Mouse (Mus musculus) MEL (cell line): ENCODE measurements at regions not wholly inside any gene's neighbourhood (a gene's known extent, or its start where the extent isn't known, plus 50 kb on each side); places are given as distances from the start of the nearest gene placed in this dataset.

Experiments used
- DNase-seq: peaks from one replicate; pipeline ENCODE4 v3.0.0; 2011; ENCODE audit warnings: low read depth, low spot score
- H3K27ac ChIP-seq: 2 replicates; pipeline ENCODE4 v1.5.1; 2012; ENCODE audit warnings: low read depth, mild to moderate bottlenecking, control low read depth, low read length, moderate library complexity; ENCODE audit not compliant: control insufficient read depth
- H3K27me3 ChIP-seq, 2 experiments: fragments of 150-350 bp in 1 of 2; sonication (generic) in 1 of 2; 2 replicates each; pipeline ENCODE4 v1.6.1; 2012; ENCODE audit warnings: low read length in 2 of 2, mild to moderate bottlenecking in 2 of 2, improper control_type of control experiment in 1 of 2, moderate library complexity in 1 of 2; ENCODE audit not compliant: insufficient read depth in 2 of 2, control insufficient read depth in 1 of 2
- H3K36me3 ChIP-seq, 2 experiments: 2 replicates each; pipeline ENCODE4 v1.6.1; 2012 to 2014; ENCODE audit warnings: low read length in 2 of 2, improper control_type of control experiment in 1 of 2, inconsistent platforms in 1 of 2, mild to moderate bottlenecking in 1 of 2; ENCODE audit not compliant: insufficient read depth in 2 of 2, control insufficient read depth in 1 of 2
- H3K4me1 ChIP-seq, 2 experiments: fragments of 150-350 bp in 1 of 2; sonication (generic) in 1 of 2; 2 replicates each; pipeline ENCODE4 v1.6.1; 2012; ENCODE audit warnings: low read length in 2 of 2, improper control_type of control experiment in 1 of 2, mild to moderate bottlenecking in 1 of 2; ENCODE audit not compliant: insufficient read depth in 2 of 2, control insufficient read depth in 1 of 2
- H3K4me3 ChIP-seq, 2 experiments: fragments of 150-350 bp in 1 of 2; sonication (generic) in 1 of 2; 2 replicates each; pipeline ENCODE4 v1.5.1; 2012; ENCODE audit warnings: low read depth in 2 of 2, low read length in 2 of 2, mild to moderate bottlenecking in 2 of 2, moderate library complexity in 2 of 2, control low read depth in 1 of 2, improper control_type of control experiment in 1 of 2; ENCODE audit not compliant: control insufficient read depth in 1 of 2, insufficient read depth in 1 of 2
- H3K79me2 ChIP-seq: 2 replicates; pipeline ENCODE4 v1.6.1; 2012; ENCODE audit warnings: mild to moderate bottlenecking, low read length, moderate library complexity; ENCODE audit not compliant: control insufficient read depth, poor library complexity, insufficient read depth
- H3K9ac ChIP-seq: 2 replicates; pipeline ENCODE4 v1.6.1; 2012; ENCODE audit warnings: low read depth, mild to moderate bottlenecking, control low read depth, low read length, moderate library complexity; ENCODE audit not compliant: control insufficient read depth, poor library complexity, severe bottlenecking
- H3K9me3 ChIP-seq: fragments of 150-350 bp; sonication (generic); replicated peaks from 2 replicates; pipeline ENCODE4 v1.6.1; 2012; ENCODE audit warnings: mild to moderate bottlenecking, low read length, improper control_type of control experiment, moderate library complexity; ENCODE audit not compliant: insufficient read depth
- CHD1 ChIP-seq: IDR thresholded peaks from 2 replicates; pipeline ENCODE4 v1.6.1; 2012; ENCODE audit warnings: low read depth, mild to moderate bottlenecking, inconsistent platforms, low read length, improper control_type of control experiment
- CTCF ChIP-seq, 3 experiments: IDR thresholded peaks in 2 of 3; conservative IDR thresholded peaks in 1 of 3; 2 replicates each; pipeline ENCODE4 v1.5.1; 2011 to 2012; ENCODE audit warnings: low read length in 3 of 3, low read depth in 2 of 3, mild to moderate bottlenecking in 2 of 3, improper control_type of control experiment in 1 of 3, inconsistent platforms in 1 of 3, mixed read lengths in 1 of 3, moderate library complexity in 1 of 3; ENCODE audit not compliant: control insufficient read depth in 1 of 3, insufficient read depth in 1 of 3, poor library complexity in 1 of 3, severe bottlenecking in 1 of 3
- E2F4 ChIP-seq: IDR thresholded peaks from 2 replicates; pipeline ENCODE4 v1.6.1; 2011; ENCODE audit warnings: low read depth, low read length, improper control_type of control experiment, borderline replicate concordance
- EP300 ChIP-seq, 2 experiments: IDR thresholded peaks; 2 replicates each; pipeline ENCODE4 v1.6.1; 2011; ENCODE audit warnings: improper control_type of control experiment in 2 of 2, low read length in 2 of 2, low read depth in 1 of 2, mild to moderate bottlenecking in 1 of 2
- ETS1 ChIP-seq: IDR thresholded peaks from 2 replicates; pipeline ENCODE4 v1.6.1; 2012; ENCODE audit warnings: low read depth, mild to moderate bottlenecking, inconsistent platforms, low read length, improper control_type of control experiment, moderate library complexity
- GATA1 ChIP-seq: IDR thresholded peaks from 2 replicates; pipeline ENCODE4 v1.6.1; 2011; ENCODE audit warnings: low read depth, low read length, improper control_type of control experiment
- HCFC1 ChIP-seq: IDR thresholded peaks from 2 replicates; pipeline ENCODE4 v1.6.1; 2012; ENCODE audit warnings: low read depth, mild to moderate bottlenecking, inconsistent platforms, low read length, improper control_type of control experiment, moderate library complexity
- JUND ChIP-seq: IDR thresholded peaks from 2 replicates; pipeline ENCODE4 v1.6.1; 2011; ENCODE audit warnings: low read depth, mild to moderate bottlenecking, improper control_type of control experiment, low read length
- KAT2A ChIP-seq: conservative IDR thresholded peaks from 2 replicates; pipeline ENCODE4 v1.6.1; 2012; ENCODE audit warnings: low read depth, low read length, improper control_type of control experiment, inconsistent platforms
- MAX ChIP-seq: IDR thresholded peaks from 2 replicates; pipeline ENCODE4 v1.6.1; 2011; ENCODE audit warnings: low read length, improper control_type of control experiment
- MAZ ChIP-seq: IDR thresholded peaks from 2 replicates; pipeline ENCODE4 v1.6.1; 2012; ENCODE audit warnings: low read depth, mild to moderate bottlenecking, inconsistent platforms, low read length, improper control_type of control experiment
- MEF2A ChIP-seq: IDR thresholded peaks from 2 replicates; pipeline ENCODE4 v1.6.1; 2014; ENCODE audit warnings: low read depth, mild to moderate bottlenecking, inconsistent platforms, low read length, improper control_type of control experiment; ENCODE audit not compliant: poor library complexity, insufficient replicate concordance, severe bottlenecking; ENCODE audit errors: extremely low read depth
- NELFE ChIP-seq: IDR thresholded peaks from 2 replicates; pipeline ENCODE4 v1.6.1; 2011; ENCODE audit warnings: low read depth, low read length, improper control_type of control experiment
- NRF1 ChIP-seq: IDR thresholded peaks from 2 replicates; pipeline ENCODE4 v1.6.1; 2014; ENCODE audit warnings: low read depth, mild to moderate bottlenecking, inconsistent platforms, low read length, improper control_type of control experiment, moderate library complexity; ENCODE audit not compliant: poor library complexity, insufficient read depth, severe bottlenecking
- POLR2AphosphoS2 ChIP-seq: IDR thresholded peaks from 2 replicates; pipeline ENCODE4 v1.6.1; 2011; ENCODE audit warnings: low read length, improper control_type of control experiment
- POLR2AphosphoS5 ChIP-seq: IDR thresholded peaks from 2 replicates; pipeline ENCODE4 v1.6.1; 2012; ENCODE audit warnings: low read depth, borderline replicate concordance, mild to moderate bottlenecking, inconsistent platforms, low read length, moderate library complexity, mixed read lengths
- RCOR1 ChIP-seq: IDR thresholded peaks from 2 replicates; pipeline ENCODE4 v1.6.1; 2012; ENCODE audit warnings: low read depth, mild to moderate bottlenecking, inconsistent platforms, low read length, improper control_type of control experiment
- SIN3A ChIP-seq: IDR thresholded peaks from 2 replicates; pipeline ENCODE4 v1.6.1; 2012; ENCODE audit warnings: low read length, improper control_type of control experiment, inconsistent platforms
- TBP ChIP-seq: IDR thresholded peaks from 2 replicates; pipeline ENCODE4 v1.8.0; 2011; ENCODE audit warnings: low read depth, low read length, improper control_type of control experiment
- TCF12 ChIP-seq: IDR thresholded peaks from 2 replicates; pipeline ENCODE4 v1.6.1; 2014; ENCODE audit warnings: low read depth, mild to moderate bottlenecking, inconsistent platforms, low read length, improper control_type of control experiment, moderate library complexity
- UBTF ChIP-seq: IDR thresholded peaks from 2 replicates; pipeline ENCODE4 v1.6.1; 2012; ENCODE audit warnings: low read depth, mild to moderate bottlenecking, inconsistent platforms, low read length, improper control_type of control experiment, moderate library complexity, borderline replicate concordance; ENCODE audit not compliant: insufficient read depth
- USF1 ChIP-seq: IDR thresholded peaks from 2 replicates; pipeline ENCODE4 v1.6.1; 2014; ENCODE audit warnings: low read depth, mild to moderate bottlenecking, inconsistent platforms, low read length, improper control_type of control experiment, moderate library complexity
- ZC3H11A ChIP-seq: IDR thresholded peaks from 2 replicates; pipeline ENCODE4 v1.6.1; 2012; ENCODE audit warnings: low read depth, mild to moderate bottlenecking, inconsistent platforms, low read length, improper control_type of control experiment
- ZMIZ1 ChIP-seq: IDR thresholded peaks from 2 replicates; pipeline ENCODE4 v1.6.1; 2012; ENCODE audit warnings: low read depth, mild to moderate bottlenecking, inconsistent platforms, low read length, improper control_type of control experiment, moderate library complexity
- ZNF384 ChIP-seq: IDR thresholded peaks from 2 replicates; pipeline ENCODE4 v1.6.1; 2012; ENCODE audit warnings: low read depth, mild to moderate bottlenecking, inconsistent platforms, low read length, improper control_type of control experiment

DNA sequence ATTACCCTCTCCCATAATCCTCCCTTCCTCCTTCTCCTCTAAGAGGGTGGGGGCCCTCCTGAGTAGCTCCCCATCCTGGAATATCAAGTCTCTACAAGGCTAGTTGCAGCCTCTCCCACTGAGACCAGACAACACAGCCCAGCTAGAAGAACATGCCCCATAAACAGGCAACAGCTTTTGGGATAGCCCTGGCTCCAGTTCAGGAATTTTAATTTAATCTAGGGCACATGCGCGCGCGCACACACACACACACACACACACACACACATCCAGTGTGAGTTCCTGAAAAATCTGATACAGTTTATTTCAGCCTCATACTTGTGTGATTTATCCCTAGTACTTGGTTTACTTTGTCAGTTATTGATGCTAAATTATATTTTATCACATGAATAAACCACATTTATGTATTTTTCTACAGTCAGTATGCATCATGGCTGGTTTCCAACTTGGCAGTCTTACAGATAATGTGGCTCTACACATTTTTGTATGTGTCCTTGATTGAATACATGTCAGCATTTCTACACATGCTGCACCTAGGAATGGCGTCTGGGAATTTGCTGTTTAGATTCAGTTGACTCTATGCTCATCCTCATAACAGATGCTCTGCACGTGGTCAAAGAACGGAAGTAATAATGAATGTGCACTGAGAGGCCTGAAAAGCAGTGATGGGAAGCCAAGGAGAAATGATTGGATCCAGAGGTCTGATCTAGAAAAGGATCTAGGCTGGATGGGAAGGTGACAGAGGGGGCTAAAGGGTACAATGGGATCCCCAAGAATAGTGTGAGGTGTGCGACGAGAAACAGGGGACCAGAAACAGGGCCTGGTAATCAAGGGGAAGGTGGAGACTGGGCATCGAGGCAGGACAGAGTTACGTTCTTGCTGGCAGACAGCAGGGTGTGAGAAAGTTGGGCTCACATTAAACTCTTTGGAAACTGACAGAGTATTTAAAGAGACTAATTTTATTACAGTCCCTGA lies 130.0 kb downstream of the Kcns3 start:
- no peaks in the 10 kb centered on the region for H3K9me3 ChIP-seq
- H3K36me3 ChIP-seq = no peaks in the 10 kb centered on the region
- H3K4me1 ChIP-seq = no peaks in the 10 kb centered on the region
- DNase-seq = no peak
- no peaks in the 10 kb centered on the region for H3K79me2 ChIP-seq
- TF ChIP-seq KAT2A (no peak), SIN3A (no peak), CTCF (IDR thresholded peaks at IDR 0.05 in 2 of 3, conservative IDR thresholded peaks at IDR 0.05 in 1 of 3; ENCODE audit: control insufficient read depth in 1 of 3, insufficient read depth in 1 of 3, low read depth in 2 of 3, low read length in 3 of 3, poor library complexity in 1 of 3, severe bottlenecking in 1 of 3) (no peak), JUND (no peak), TCF12 (no peak), NELFE (no peak), USF1 (no peak), E2F4 (no peak), ZC3H11A (no peak), NRF1 (no peak)
- H3K9ac ChIP-seq = no peak overlapping the region
- H3K4me3 ChIP-seq = no peak overlapping the region
- no peaks in the 10 kb centered on the region for H3K27me3 ChIP-seq
- no peak overlapping the region for H3K27ac ChIP-seq

DNA sequence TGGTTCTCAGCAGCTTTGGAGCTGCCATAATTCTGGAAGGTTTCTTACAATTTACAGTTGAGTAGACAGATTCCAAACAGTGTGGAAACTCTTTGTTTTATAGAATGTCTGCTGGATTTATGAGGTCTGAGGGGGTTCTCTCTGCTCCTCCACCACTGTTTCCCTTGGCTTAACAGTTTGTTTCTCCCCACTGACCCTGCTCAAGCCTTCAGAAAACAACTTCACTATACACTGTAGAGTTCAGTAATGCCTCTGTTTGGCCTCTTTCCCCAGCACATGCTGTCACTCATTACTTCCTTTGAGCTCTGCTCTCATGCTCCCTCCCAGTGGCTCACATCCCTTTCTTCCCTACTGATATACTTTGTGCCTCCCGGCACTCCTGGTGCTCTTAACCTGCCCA lies 139.7 kb downstream of the Kcns3 start:
- Histone ChIP-seq H3K9ac (no peak overlapping the region), H3K4me1 (no peaks in the 10 kb centered on the region), H3K4me3 (no peak overlapping the region), H3K36me3 (no peaks in the 10 kb centered on the region), H3K27me3 (no peaks in the 10 kb centered on the region), H3K79me2 (no peaks in the 10 kb centered on the region), H3K9me3 (no peaks in the 10 kb centered on the region)
- DNase-seq = no peak
- no peak for TF ChIP-seq POLR2AphosphoS5
- no peak for TF ChIP-seq GATA1
- TF ChIP-seq RCOR1 = no peak
- no peak for TF ChIP-seq EP300 (IDR thresholded peaks at IDR 0.05; ENCODE audit: low read depth in 1 of 2, low read length in 2 of 2)
- no peak for TF ChIP-seq MAZ
- TF ChIP-seq ZMIZ1 = no peak
- no peak for TF ChIP-seq MAX
- TF ChIP-seq ZNF384 = no peak
- no peak for TF ChIP-seq ETS1
- TF ChIP-seq POLR2AphosphoS2 = no peak
- TF ChIP-seq E2F4 = no peak
- no peak for TF ChIP-seq UBTF
- TF ChIP-seq CHD1 = no peak
- TF ChIP-seq MEF2A = no peak
- no peak for TF ChIP-seq TBP
- TF ChIP-seq HCFC1 = no peak
- TF ChIP-seq, all 39 proteins: peak for 0
- H3K27ac ChIP-seq = no peak overlapping the region
